Mouse (Mus musculus) spleen, postnatal 36 days (tissue): ENCODE results near the gene Hoxa7.

ENCODE experiments used
- DNase-seq, 2 experiments: peaks; one replicate each; pipeline ENCODE4 v3.0.0; 2022; ENCODE audit warnings: low spot score in 2 of 2, mixed read lengths in 1 of 2

The Hoxa7 gene

GRCm38 (mm10) chr6:52239625-52240388 lies 18.2 kb upstream of the Hoxa7 start:
- DNase-seq = no peak

DNA sequence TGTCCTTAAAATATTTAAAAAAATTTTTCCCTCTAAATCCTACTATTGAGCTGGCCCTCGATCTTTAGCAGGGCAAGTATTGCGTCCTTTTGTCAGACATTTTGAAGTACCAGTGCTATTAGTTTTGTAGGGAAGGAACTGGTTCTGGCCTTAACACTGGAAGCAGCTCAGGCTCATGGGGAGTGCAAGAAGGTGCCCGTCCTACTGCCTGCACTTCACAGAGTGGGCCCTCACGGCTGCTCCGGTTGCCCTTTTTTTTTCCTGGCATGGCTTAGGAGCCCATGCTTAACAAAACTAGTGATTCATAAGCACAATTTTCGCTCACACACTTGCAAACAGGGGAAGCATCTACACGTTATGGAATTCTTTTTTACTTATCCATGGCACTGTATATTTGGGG lies 17.3 kb upstream of the Hoxa7 start:
- DNase-seq = no peak

GRCm38 (mm10) chr6:52238155-52238545 lies 16.5 kb upstream of the Hoxa7 start:
- no peak for DNase-seq

DNA sequence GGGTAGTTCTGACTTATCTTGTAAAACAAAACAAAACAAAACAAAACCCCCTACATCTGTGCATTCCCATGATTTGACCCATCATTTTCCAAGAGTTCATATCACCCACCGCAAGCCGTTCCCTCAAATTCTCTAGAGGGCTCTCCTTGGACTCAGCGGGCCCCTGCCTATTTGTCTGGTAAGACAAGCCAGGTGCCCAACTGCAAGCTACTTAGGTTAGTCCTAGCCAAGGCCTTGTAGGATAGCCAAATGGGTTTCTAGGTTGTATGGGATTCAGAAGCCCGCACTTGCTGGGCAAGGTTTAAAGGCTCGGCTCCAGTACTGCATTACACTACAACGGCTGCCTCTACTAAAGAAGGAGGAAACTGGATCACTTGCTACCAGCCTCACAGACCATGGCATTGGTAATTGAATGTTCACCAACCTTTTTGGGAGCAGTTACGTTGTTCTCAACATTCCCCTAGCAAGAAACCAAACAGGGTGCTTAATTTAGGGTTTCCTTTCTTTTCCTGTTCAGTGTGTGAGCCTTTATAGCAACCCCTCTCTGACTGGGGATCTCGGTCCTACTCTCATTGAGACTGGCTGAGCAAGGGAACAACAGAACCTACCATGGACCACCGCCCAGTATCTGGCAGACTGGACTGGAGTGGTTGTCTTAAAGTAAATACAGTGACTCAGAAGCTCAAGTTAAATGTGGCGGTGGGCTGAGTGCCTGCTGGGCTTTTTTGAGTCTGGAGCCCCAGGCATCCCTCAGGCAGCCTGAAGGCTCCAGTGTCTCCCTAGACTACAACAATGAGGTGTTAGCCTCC lies 15.9 kb upstream of the Hoxa7 start:
- DNase-seq = no peak

DNA sequence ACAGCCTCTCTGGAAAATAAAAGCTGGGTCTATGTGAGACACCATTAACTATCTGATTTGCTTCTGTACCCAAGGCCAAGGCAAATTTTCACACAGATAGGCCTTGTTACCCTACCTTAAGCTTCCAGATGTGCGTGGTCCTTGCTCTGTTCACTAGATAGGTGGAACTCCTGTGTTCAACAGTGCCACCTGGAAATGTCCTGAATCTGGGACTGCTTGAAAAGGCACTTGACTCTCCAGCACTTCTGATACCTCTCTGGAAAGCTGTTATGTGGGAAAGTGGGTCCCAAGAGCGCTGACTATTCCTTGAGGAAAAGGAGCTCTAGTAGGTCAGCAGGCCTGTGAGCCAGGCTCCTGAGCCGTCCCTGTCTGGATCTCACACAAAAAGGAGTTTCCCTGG lies 15.2 kb upstream of the Hoxa7 start:
- DNase-seq = no peak

DNA sequence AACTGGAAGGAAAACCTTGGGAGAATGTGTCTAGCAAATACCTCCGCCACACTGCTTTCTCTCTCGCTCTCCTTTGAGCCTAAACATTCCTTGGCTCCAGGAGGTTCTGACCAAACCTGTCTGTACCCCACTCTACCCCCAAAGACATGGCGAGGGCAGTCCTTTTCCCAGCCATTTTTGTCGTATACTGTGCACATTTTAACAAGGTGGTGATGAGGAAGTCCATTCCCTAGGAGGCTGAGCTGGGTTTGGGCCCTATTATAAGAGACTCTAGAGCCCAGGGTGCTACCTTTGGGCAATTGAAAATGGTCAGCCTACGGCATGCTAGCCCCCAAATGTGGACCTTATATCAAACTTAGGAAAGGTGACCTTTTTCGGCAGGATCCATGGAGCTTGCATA lies 14.2 kb upstream of the Hoxa7 start:
- no peak for DNase-seq

DNA sequence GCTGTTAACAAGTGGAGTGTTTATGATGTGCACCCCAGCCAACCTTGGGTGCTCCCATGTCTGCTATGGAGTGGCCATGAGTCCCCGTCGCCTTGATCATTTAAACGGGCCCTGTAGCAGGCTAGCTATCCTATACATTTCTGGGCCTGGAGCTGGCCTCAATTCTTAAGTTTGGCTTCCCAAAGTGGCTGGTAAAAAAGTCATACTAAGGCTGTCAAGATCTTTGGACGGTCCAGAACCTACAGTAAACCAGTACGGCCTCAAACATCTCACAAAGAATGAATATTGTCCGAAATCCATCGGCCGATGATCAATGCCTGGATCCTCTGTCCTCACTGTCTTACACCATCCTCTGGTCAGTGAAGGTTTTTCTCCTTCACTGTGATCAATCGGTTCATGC lies 13.6 kb upstream of the Hoxa7 start:
- DNase-seq = no peak

DNA sequence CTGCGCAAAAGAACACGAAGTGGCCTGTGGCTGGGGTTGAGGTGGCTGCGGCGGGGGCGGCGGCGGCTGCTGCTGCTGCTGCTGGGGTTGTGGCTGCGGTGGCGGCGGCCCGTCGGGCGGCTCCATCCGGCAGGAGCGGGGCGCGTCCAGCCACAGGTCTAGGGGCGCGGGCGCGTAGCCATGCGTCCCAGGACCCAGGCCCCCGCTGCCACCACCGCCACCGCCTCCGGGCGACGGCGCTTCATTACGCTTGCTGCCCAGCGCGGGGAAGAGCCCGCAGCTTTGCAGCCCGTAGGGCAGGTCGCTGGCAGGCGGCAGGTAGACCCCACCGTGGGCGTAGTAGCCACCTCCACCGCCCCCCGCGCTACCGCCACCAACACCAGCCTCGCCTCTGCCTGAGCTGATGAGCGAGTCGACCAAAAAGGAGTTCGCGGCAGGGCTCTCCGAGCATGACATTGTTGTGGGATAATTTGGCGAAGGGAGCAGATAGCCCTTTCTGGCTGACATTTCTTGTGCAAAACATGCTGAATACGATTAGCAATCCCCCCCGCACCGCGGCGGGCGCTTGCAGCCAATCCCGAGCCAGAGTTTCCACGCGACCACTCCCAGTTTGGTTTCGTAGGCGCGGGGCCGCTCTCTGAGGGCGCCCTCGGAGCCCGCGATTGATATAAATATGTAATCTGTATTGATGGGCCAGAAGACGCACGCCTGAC lies 12.9 kb upstream of the Hoxa7 start:
- no peak for DNase-seq

DNA sequence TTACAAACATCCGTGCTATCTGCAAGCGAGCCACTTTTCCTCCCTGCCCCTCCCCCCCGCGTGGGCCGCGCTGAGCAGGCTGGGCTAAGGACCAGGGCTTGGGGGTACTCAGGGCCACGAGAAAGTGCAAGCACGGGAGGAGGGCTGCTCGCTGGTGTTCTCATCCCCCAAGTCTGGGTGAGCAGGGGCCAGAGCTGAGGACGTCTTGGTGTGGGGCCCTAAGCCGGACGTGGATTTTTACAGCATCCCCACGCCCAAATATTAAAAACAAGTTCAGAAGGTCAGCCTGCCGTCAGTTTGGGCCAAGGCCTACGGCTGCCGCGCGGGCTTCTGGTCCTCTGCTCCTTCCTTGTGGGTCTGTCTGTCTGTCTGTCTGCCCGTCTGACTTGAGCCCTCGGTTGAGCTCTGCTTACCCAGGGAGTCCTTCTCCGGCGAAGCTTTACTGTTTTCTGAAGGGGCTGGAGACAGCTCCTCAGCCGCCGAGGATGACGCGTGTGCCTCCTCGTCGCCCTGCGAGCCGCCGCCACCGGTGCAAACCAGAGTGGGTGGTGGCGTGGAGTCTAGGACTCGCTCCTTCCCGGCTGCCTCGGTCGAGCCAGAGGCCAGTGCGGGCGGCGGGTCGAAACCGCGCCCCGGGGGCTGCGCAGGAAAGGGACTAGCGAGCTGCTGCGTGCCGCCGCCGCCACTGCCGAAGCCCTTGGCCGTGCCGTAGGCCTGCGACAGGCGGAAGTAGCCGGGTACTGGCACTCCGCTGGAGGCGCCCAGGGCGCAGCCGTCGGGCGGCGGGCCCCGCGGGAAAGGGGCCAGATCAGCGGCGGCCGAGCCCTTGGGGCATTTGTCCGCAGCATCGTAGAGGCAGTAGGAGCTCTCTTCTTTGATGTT lies 12.1 kb upstream of the Hoxa7 start:
- DNase-seq = no peak

GRCm38 (mm10) chr6:52232984-52233545 lies 11.4 kb upstream of the Hoxa7 start:
- DNase-seq = no peak

- no peak for DNase-seq
These were observed 10.9 kb upstream of the Hoxa7 start for GRCm38 (mm10) chr6:52232568-52232965.

- no peak for DNase-seq
These were observed 10.4 kb upstream of the Hoxa7 start for GRCm38 (mm10) chr6:52231885-52232567.

DNA sequence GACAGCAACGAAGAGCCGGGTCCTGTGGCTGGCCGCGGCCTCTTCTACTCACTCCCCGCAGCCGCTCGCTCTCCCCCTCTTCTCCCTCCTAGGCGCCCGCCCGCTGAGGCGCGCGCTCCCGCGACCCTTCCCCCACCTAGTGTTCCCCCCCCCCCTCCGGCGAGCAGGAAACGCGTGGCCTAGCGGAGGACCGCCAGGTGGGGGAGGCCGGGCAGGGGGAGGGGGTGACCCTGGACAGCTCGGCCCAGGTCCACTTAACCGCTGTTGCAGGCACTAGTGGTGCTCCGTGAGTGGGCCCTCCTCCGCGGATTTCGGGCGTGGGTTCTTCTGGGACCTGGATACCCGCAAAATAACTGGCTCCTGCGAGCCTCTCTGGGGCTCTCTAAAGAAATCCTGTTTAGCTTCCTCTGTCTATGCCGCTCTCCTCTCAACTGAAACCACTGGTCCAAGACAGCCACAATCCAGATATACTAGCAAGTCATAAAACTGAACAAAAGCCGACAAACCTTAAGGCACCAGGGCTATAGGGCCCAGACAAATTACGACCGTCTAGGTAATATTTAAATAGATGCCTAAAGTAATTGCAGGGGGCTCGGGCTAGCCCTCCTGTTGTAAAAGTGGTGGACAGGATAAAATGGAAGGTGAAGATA lies 9.0 kb upstream of the Hoxa7 start, which contains the start of gene Hoxa9:
Gene Hoxa9 (minus strand): TSS at position 574 of the 650 bp plus-strand sequence.
- no peak for DNase-seq

DNA sequence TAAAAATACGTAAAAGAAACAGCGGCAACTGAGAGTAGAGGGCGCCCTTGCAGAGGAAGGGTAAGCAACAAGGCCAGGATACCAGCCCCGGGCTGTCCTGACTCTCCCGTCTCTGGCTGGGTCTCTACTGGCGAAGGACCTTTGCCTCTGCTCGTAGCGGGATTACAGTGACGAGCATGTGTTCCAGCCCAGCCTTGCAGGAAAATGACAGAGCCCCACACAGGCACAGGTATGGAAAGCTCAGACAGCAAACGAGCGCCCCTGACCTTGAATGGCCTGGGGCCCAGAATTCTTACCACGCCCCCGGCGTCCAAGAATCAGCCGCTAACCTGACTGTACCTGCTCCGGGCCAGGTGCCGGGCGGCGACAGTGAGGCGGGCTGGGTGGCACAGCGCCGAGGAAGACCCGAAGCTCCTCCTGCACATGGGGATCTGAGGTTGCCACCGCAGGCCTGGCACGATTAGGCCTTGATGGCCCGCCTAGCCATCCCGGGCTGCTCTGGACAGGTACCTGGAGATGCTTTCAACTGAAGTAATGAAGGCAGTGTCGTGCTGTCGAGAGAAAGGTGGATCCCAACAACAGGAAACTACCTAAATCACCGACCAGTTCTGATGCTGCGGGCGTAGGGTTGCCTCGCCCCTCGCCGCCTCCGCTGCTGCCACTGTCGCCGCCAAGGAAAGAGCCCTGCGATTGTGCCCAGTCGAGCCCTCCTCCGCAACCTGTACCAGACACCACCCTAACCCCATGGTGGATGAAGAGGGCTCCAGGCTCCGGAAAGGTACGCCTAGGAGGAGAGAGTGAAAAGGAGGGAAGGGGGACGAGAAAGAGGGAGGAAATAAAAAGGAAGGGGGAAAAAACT lies 8.1 kb upstream of the Hoxa7 start:
- no peak for DNase-seq

- no peak for DNase-seq
These were observed 7.1 kb upstream of the Hoxa7 start for GRCm38 (mm10) chr6:52228475-52229465.

GRCm38 (mm10) chr6:52227470-52228222 lies 6.0 kb upstream of the Hoxa7 start:
- DNase-seq = no peak
